ENCODE assay signal across 8 mouse cellular contexts in the genomic region with DNA sequence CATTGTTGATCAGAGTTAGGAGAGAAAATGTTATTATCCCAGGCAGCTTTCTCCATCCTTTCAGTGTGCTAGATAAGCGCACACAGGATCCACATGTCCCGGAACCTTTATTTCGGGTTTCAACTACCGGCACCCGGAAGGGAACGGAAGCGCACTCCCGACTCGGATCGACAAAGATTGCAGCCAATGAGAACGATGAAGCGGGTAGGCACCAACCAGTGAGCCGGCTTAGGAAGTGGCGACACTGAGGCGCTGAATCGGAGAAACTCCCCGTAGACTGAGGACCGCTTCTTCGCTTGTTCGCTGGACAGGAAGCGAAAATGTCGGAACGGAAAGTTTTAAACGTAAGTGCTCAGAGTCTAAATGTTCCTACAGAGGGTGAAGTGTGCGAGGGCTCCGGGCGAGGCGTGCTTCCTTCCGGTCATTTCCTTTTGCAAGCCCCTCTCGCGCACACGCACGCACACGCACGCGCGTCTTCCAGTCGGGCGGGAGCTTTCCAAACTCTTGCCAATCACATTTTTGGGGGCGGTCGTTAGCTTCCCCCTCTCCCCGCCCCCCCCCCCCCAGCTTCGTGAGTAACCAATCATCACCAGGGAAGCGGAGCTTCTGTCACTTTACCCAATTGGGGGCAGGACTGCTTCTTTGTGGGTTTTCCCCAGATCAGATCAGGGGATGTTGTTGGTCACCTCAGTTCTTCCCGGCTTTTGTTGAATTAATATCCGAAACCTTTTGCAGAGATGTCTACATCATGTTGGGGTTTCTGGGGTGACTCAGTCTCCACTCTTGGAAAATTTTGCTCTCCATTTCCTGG. TPM values are rescaled to one million over a fixed set of nuclear protein-coding genes. Genes with fewer than 3 reads are reported as not detected.
DNase-seq lines count a peak whose midpoint lies in the region; ATAC-seq and TF ChIP-seq lines count a peak whose summit lies in the region.

A gene (plus strand): TSS at position 182 of the 811 bp plus-strand sequence.

- H3K27ac ChIP-seq in cortical plate, adult 2 months (ENCODE audit: insufficient read depth, low read length) = peak within 1 kb of the TSS; percentile 40

- H3K4me1 ChIP-seq in cortical plate, adult 2 months (ENCODE audit: control insufficient read depth, insufficient read depth, low read length) = peaks cover 2% of the 10 kb centered on the region
- peaks cover 77% of the 10 kb centered on the region for H3K4me1 ChIP-seq in megakaryocyte, embryonic 14.5 days

- no peaks in the 10 kb centered on the region for H3K27me3 ChIP-seq in megakaryocyte, embryonic 14.5 days (replicated peaks)

- DNase-seq in gastrocnemius, adult 8-10 months (ENCODE audit: low spot score in 2 of 2) = peak; percentile 87 to 88
- peak; percentile 91 for DNase-seq in hindlimb bud, embryonic 11.5 days (ENCODE audit: extremely low spot score, low read depth, low spot score)
- peak; percentile 93 to 96 for DNase-seq in left cerebral cortex, adult 8-10 months (ENCODE audit: low spot score in 2 of 2)
- DNase-seq in right cerebral cortex, postnatal 10 days (ENCODE audit: low spot score in 2 of 2) = peak; percentile 95 to 97
- DNase-seq in urinary bladder, postnatal 25 days (ENCODE audit: low spot score) = peak; percentile 84

- no peak for TF ChIP-seq CTCF in cortical plate, adult 2 months (IDR thresholded peaks at IDR 0.05; ENCODE audit: extremely low read depth, insufficient read depth, low read length)

- H3K9me3 ChIP-seq in megakaryocyte, embryonic 14.5 days = no peaks in the 10 kb centered on the region

- ATAC-seq in activated CD4-positive, CD25-positive, alpha-beta regulatory T cell, adult 4 months = peak; percentile 93

- peaks cover 63% of the 10 kb centered on the region for H3K36me3 ChIP-seq in megakaryocyte, embryonic 14.5 days (replicated peaks; ENCODE audit: low read length)

- peak within 1 kb of the TSS; percentile 37 for H3K4me3 ChIP-seq in cortical plate, adult 2 months (ENCODE audit: insufficient read depth, low read length)
- peak within 1 kb of the TSS; percentile 95 for H3K4me3 ChIP-seq in megakaryocyte, embryonic 14.5 days (replicated peaks)

- peak; percentile 69; the same call in 1 of the 2 replicates for TF ChIP-seq POLR2A in cortical plate, adult 2 months (IDR thresholded peaks at IDR 0.05; ENCODE audit: extremely low read depth, insufficient read depth, low read length)

RNA-seq across cellular contexts. Expression of the gene that starts here (rescaled TPM):
- 10 to 100 TPM; 26.9 to 30.2 TPM for polyA plus RNA-seq in activated CD4-positive, CD25-positive, alpha-beta regulatory T cell, adult 4 months (2017; shearing (Covaris generic))
- 9.1 and 11.0 TPM in 2 replicates for polyA plus RNA-seq in cortical plate, adult 2 months (2012; rRNA removed)
- 1 to 10 TPM; 7.0 to 9.1 (median 8.1) TPM for total RNA-seq in gastrocnemius, adult 8-10 months (2022)
- 10 to 100 TPM; 12.9 to 16.9 (median 15.0) TPM for total RNA-seq in left cerebral cortex, adult 8-10 months (2022)
- 15.6 and 33.1 TPM in 2 replicates for polyA plus RNA-seq in megakaryocyte, embryonic 14.5 days (2012; ENCODE audit: insufficient read depth, low replicate concordance)

Comparison
In these comparisons a context has a peak if more than half of its experiments do, and no peak if none do; other contexts are left out.
1. Peak in every context shown above with its lines: DNase-seq, ATAC-seq, H3K4me3 ChIP-seq and H3K27ac ChIP-seq.